Mouse (Mus musculus) thymus, adult 18-20 months (tissue): Measurements from ENCODE around the gene Slc46a3.

Experiments used
- DNase-seq, 2 experiments: peaks; one replicate each; pipeline ENCODE4 v3.0.0; 2022; ENCODE audit warnings: mixed read lengths in 2 of 2

Gene Slc46a3

GRCm38 (mm10) chr5:147843340-147843739, 51.3 kb downstream of the Slc46a3 start:
- DNase-seq, result no peak

- no peak for DNase-seq
These were observed 55.2 kb downstream of the Slc46a3 start for GRCm38 (mm10) chr5:147839418-147839817.

- DNase-seq, result no peak
These were observed 59.6 kb downstream of the Slc46a3 start for GRCm38 (mm10) chr5:147834841-147835500.

GRCm38 (mm10) chr5:147832842-147833241, 61.8 kb downstream of the Slc46a3 start:
- no peak for DNase-seq

- DNase-seq, result no peak
These were observed 65.8 kb downstream of the Slc46a3 start for GRCm38 (mm10) chr5:147828846-147829245.
